Mouse (Mus musculus) MEL (cell line): ENCODE data around the gene Tnxb.

Source experiments
- CTCF ChIP-seq, 3 experiments: IDR thresholded peaks in 2 of 3; conservative IDR thresholded peaks in 1 of 3; 2 replicates each; pipeline ENCODE4 v1.5.1; 2011 to 2012; ENCODE audit warnings: low read length in 3 of 3, low read depth in 2 of 3, mild to moderate bottlenecking in 2 of 3, improper control_type of control experiment in 1 of 3, inconsistent platforms in 1 of 3, mixed read lengths in 1 of 3, moderate library complexity in 1 of 3; ENCODE audit not compliant: control insufficient read depth in 1 of 3, insufficient read depth in 1 of 3, poor library complexity in 1 of 3, severe bottlenecking in 1 of 3
- E2F4 ChIP-seq: IDR thresholded peaks from 2 replicates; pipeline ENCODE4 v1.6.1; 2011; ENCODE audit warnings: low read depth, low read length, improper control_type of control experiment, borderline replicate concordance
- MAFK ChIP-seq: IDR thresholded peaks from 2 replicates; pipeline ENCODE4 v1.6.1; 2011; ENCODE audit warnings: low read depth, mild to moderate bottlenecking, low read length, improper control_type of control experiment, borderline replicate concordance
- MYC ChIP-seq: IDR thresholded peaks from 2 replicates; pipeline ENCODE4 v1.6.1; 2011; ENCODE audit warnings: low read depth, mild to moderate bottlenecking, low read length, improper control_type of control experiment, moderate library complexity
- POLR2A ChIP-seq, 2 experiments: IDR thresholded peaks; 2 replicates each; pipeline ENCODE4 v1.6.1; 2011 to 2012; ENCODE audit warnings: low read length in 2 of 2, mild to moderate bottlenecking in 2 of 2, control low read depth in 1 of 2, improper control_type of control experiment in 1 of 2, low read depth in 1 of 2, moderate library complexity in 1 of 2; ENCODE audit not compliant: control insufficient read depth in 1 of 2, insufficient read depth in 1 of 2, poor library complexity in 1 of 2
- POLR2AphosphoS2 ChIP-seq: IDR thresholded peaks from 2 replicates; pipeline ENCODE4 v1.6.1; 2011; ENCODE audit warnings: low read length, improper control_type of control experiment

DNA sequence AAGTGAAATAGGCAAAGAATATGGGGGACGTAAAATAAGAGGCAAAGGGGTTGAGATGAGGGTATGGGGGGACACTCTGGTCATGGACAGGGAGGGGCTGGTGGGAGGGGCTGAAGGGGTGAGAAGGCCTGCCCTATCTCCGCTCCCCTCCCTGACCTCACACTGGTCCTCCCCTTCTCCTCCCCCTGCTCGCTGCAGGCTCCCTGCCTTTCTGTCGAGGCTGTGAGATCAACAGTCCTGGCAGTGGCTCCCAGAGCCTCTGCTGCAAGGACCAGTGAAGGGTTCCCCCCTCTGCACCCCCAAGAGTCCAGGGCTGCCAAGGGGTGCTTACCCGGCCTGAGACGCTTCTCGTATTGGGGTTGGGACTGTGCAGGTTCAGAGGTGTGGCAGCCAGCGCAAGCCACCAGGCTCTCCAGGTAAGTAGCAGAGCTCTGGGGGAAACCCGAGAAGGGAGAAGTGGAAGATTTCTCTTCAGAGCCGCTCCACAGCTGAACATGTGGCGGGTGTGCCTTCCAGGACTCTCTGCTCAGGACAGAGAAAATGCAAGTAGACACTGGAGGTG is 10.0 kb upstream of the Tnxb start:
- no peak for TF ChIP-seq POLR2A (IDR thresholded peaks at IDR 0.05; ENCODE audit: control insufficient read depth in 1 of 2, insufficient read depth in 1 of 2, low read depth in 1 of 2, low read length in 2 of 2, poor library complexity in 1 of 2)
- no peak for TF ChIP-seq MAFK
- no peak for TF ChIP-seq CTCF (IDR thresholded peaks at IDR 0.05 in 2 of 3, conservative IDR thresholded peaks at IDR 0.05 in 1 of 3; ENCODE audit: control insufficient read depth in 1 of 3, insufficient read depth in 1 of 3, low read depth in 2 of 3, low read length in 3 of 3, poor library complexity in 1 of 3, severe bottlenecking in 1 of 3)
- no peak for TF ChIP-seq POLR2AphosphoS2
- no peak for TF ChIP-seq E2F4
- TF ChIP-seq MYC: no peak
